Mouse (Mus musculus) small intestine, adult 2 months (tissue): ENCODE measurements around the gene Nadsyn1.

ENCODE experiments used
- CTCF ChIP-seq: fragments of 200-500 bp; IDR thresholded peaks from 2 replicates; pipeline ENCODE4 v1.5.1; 2012; ENCODE audit warnings: low read depth, mild to moderate bottlenecking, control low read depth, inconsistent platforms, low read length, moderate library complexity, mixed read lengths; ENCODE audit not compliant: insufficient replicate concordance, insufficient read length; ENCODE audit errors: extremely low read depth
- POLR2A ChIP-seq: fragments of 200-500 bp; IDR thresholded peaks from 2 replicates; pipeline ENCODE4 v1.6.1; 2012; ENCODE audit warnings: low read depth, mild to moderate bottlenecking, control low read depth, inconsistent platforms, low read length, moderate library complexity

DNA sequence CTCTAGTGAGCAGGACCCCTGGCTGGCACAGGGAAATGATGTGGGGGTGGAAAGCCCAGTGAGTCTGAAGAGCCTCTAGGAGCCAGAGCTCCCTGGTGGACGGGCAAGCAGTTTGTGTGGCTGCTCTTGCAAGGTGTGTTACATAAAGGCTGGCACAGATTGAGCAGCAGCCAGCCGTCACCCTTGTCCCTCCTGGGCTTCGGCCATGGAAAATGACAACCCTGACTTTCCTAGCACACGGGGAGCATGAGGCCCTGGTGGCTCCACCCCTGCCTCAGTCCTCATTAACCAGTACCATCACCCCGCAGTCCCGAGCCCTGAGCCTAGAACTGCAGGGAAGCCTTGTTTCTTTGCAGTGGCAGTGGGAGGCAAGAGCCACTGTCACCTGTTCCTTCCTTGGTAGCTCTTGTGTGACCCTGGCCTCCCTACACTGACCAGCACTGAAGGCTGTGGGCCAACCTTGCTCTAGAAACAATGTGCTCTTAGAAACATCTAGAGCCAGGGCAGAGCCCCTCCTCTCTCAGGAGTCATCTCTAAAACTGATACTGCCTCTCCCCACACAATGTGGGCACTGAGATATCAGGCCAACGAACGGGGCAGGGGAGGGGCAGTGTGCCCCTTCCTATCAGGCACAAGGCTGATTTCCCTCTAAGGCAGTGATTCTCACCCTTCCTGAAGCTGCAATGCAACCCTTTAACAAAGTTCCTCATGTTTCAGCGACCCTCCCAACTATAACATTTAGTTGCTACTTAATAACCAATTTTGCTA is 67.1 kb downstream of the Nadsyn1 start:
- no peak for TF ChIP-seq CTCF
- TF ChIP-seq POLR2A, result no peak
